Mouse (Mus musculus): ENCODE results near the gene Rhobtb1.
A peak's percentile ranks its signal among the peaks of the same experiment; 100 is the strongest.

- TF ChIP-seq CTCF (IDR thresholded peaks at IDR 0.05; ENCODE audit: extremely low read depth, insufficient read depth, insufficient read length, insufficient replicate concordance) (peak; percentile 51; the same call in 1 of the 2 replicates), POLR2A (IDR thresholded peaks at IDR 0.05; ENCODE audit: low read depth, low read length) (no peak)
Observed at GRCm38 (mm10) chr10:69185894-69186893, 35.0 kb downstream of the Rhobtb1 start.
